ENCODE assay signal across 19 mouse cellular contexts in the genomic region with DNA sequence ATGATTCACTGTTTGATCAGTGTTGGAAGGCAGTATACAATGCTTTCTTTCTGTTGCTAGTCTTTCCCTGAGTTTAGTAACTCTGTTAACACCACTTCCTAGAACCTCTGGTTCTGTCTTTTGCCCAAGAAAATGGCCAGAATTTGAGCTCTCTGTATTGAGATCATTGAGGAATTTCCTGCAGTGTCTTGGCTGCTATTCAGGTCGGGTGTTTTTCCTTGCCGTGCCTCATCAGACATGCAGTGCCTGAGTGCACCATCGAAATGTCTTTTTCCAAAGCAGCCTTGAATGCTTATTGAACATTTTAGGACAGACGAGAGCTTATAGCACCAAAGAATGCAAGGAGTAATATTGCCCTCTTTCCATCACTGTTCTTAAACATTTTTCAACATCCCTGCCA.
DNase-seq lines count a peak whose midpoint lies in the region; ATAC-seq and TF ChIP-seq lines count a peak whose summit lies in the region.
"Had no signal": no experiment of that assay in that cellular context is flagged by ENCODE, and none has a peak within 500 bp of the region (broad histone marks: within the 10 kb centered on the region; RNA-seq: fewer than 3 reads in every experiment).

No protein-coding gene starts in this region.

- DNase-seq in hindbrain, embryonic 14.5 days (ENCODE audit: low spot score): no peak
- peak; percentile 14 for DNase-seq in midbrain, postnatal 0 days (ENCODE audit: low spot score)
- DNase-seq in cerebellum, adult 8-10 months: peak; percentile 22
- peak; percentile 33 for DNase-seq in hindbrain, postnatal 0 days (ENCODE audit: low spot score)
- DNase-seq in urinary bladder, postnatal 36 days (ENCODE audit: low spot score in 2 of 2): no peak
- DNase-seq: adrenal gland, adult 8-10 months; embryo, embryonic 11 days; gastrocnemius, postnatal 25 days; liver; lung, adult 2 months; thymus, adult 18-20 months had no signal

- H3K27ac ChIP-seq in hindbrain, embryonic 14.5 days: peak overlapping the region; percentile 55
- no peak overlapping the region for H3K27ac ChIP-seq in hindbrain, embryonic 12.5 days
- H3K27ac ChIP-seq in midbrain, postnatal 0 days (ENCODE audit: low read depth, low read length): no peak overlapping the region
- H3K27ac ChIP-seq in midbrain, embryonic 16.5 days (ENCODE audit: low read length): no peak overlapping the region
- H3K27ac ChIP-seq in hindbrain, postnatal 0 days: no peak overlapping the region
- H3K27ac ChIP-seq: heart, embryonic 10.5 days; hindbrain, embryonic 15.5 days; neural tube, embryonic 13.5 days had no signal

- H3K36me3 ChIP-seq in hindbrain, embryonic 14.5 days (replicated peaks; ENCODE audit: control insufficient read depth, insufficient read depth): 0 out of 2 replicates have a peak, but pooled peaks cover 5% of the 10 kb centered on the region
- H3K36me3 ChIP-seq in hindbrain, embryonic 12.5 days: 0 out of 2 replicates have a peak, but pooled peaks cover 2% of the 10 kb centered on the region
- no peaks in the 10 kb centered on the region for H3K36me3 ChIP-seq in midbrain, postnatal 0 days (ENCODE audit: insufficient read depth, low read length)
- H3K36me3 ChIP-seq in midbrain, embryonic 16.5 days (ENCODE audit: control insufficient read depth, insufficient read depth, low read length): no peaks in the 10 kb centered on the region
- H3K36me3 ChIP-seq in hindbrain, postnatal 0 days (ENCODE audit: insufficient read depth, low read length): no peaks in the 10 kb centered on the region

- no peak overlapping the region for H3K4me3 ChIP-seq in hindbrain, embryonic 14.5 days (replicated peaks; ENCODE audit: low read length)
- no peak overlapping the region for H3K4me3 ChIP-seq in hindbrain, embryonic 12.5 days
- no peak overlapping the region for H3K4me3 ChIP-seq in midbrain, postnatal 0 days (ENCODE audit: low read depth, low read length)
- H3K4me3 ChIP-seq in midbrain, embryonic 16.5 days (ENCODE audit: low read depth, low read length): no peak overlapping the region
- H3K4me3 ChIP-seq in hindbrain, postnatal 0 days (ENCODE audit: low read length): no peak overlapping the region
- H3K4me3 ChIP-seq: erythroblast, embryonic 14.5 days; heart, embryonic 10.5 days; hindbrain, embryonic 15.5 days; neural tube, embryonic 13.5 days had no signal

- no peak for ATAC-seq in hindbrain, embryonic 14.5 days (ENCODE audit: low FRiP score)
- ATAC-seq in hindbrain, embryonic 12.5 days (ENCODE audit: low FRiP score): no peak
- ATAC-seq in midbrain, postnatal 0 days (ENCODE audit: low FRiP score): no peak
- ATAC-seq in midbrain, embryonic 16.5 days: no peak
- ATAC-seq in hindbrain, postnatal 0 days: 0 out of 2 replicates have a peak, but pooled peaks have one; percentile 43
- ATAC-seq in CD4-positive, CD25-positive, alpha-beta regulatory T cell, adult 4 months: no peak
- ATAC-seq: forebrain, embryonic 16.5 days had no signal

- H3K4me2 ChIP-seq in hindbrain, embryonic 14.5 days (replicated peaks): no peak overlapping the region
- no peak overlapping the region for H3K4me2 ChIP-seq in hindbrain, embryonic 12.5 days (replicated peaks)
- H3K4me2 ChIP-seq in midbrain, postnatal 0 days (ENCODE audit: low read depth, low read length, poor library complexity, severe bottlenecking): no peak overlapping the region
- no peak overlapping the region for H3K4me2 ChIP-seq in midbrain, embryonic 16.5 days (ENCODE audit: low read length)
- H3K4me2 ChIP-seq in hindbrain, postnatal 0 days (ENCODE audit: low read depth, low read length): no peak overlapping the region
- H3K4me2 ChIP-seq: hindbrain, embryonic 15.5 days; neural tube, embryonic 13.5 days had no signal

- H3K9me3 ChIP-seq in hindbrain, embryonic 14.5 days (ENCODE audit: control insufficient read depth, low read length): no peaks in the 10 kb centered on the region
- H3K9me3 ChIP-seq in hindbrain, embryonic 12.5 days (replicated peaks): no peaks in the 10 kb centered on the region
- no peaks in the 10 kb centered on the region for H3K9me3 ChIP-seq in midbrain, postnatal 0 days (ENCODE audit: low read length)
- no peaks in the 10 kb centered on the region for H3K9me3 ChIP-seq in midbrain, embryonic 16.5 days (replicated peaks; ENCODE audit: control insufficient read depth, low read length, poor library complexity, severe bottlenecking)
- H3K9me3 ChIP-seq in hindbrain, postnatal 0 days (ENCODE audit: low read length): no peaks in the 10 kb centered on the region; the same call in 1 of the 2 replicates
- H3K9me3 ChIP-seq: heart, embryonic 10.5 days; hindbrain, embryonic 15.5 days; neural tube, embryonic 13.5 days had no signal

- H3K9ac ChIP-seq in hindbrain, embryonic 14.5 days: no peak overlapping the region
- H3K9ac ChIP-seq in hindbrain, embryonic 12.5 days: no peak overlapping the region
- H3K9ac ChIP-seq in midbrain, postnatal 0 days (replicated peaks; ENCODE audit: low read length, poor library complexity, severe bottlenecking): no peak overlapping the region
- no peak overlapping the region for H3K9ac ChIP-seq in midbrain, embryonic 16.5 days (ENCODE audit: low read depth, low read length)
- H3K9ac ChIP-seq in hindbrain, postnatal 0 days (replicated peaks; ENCODE audit: low read length): no peak overlapping the region
- H3K9ac ChIP-seq: hindbrain, embryonic 15.5 days; neural tube, embryonic 13.5 days had no signal

- no peaks in the 10 kb centered on the region for H3K27me3 ChIP-seq in hindbrain, embryonic 14.5 days (ENCODE audit: control insufficient read depth, insufficient read depth, low read length)
- no peaks in the 10 kb centered on the region for H3K27me3 ChIP-seq in hindbrain, embryonic 12.5 days
- H3K27me3 ChIP-seq in midbrain, postnatal 0 days (ENCODE audit: insufficient read depth, low read length): no peaks in the 10 kb centered on the region
- no peaks in the 10 kb centered on the region for H3K27me3 ChIP-seq in midbrain, embryonic 16.5 days (ENCODE audit: control insufficient read depth, insufficient read depth, low read depth, low read length)
- H3K27me3 ChIP-seq in hindbrain, postnatal 0 days (ENCODE audit: insufficient read depth, low read length): no peaks in the 10 kb centered on the region
- H3K27me3 ChIP-seq: hindbrain, embryonic 15.5 days; neural tube, embryonic 13.5 days had no signal

- TF ChIP-seq CTCF in midbrain, postnatal 0 days (IDR thresholded peaks at IDR 0.05): no peak
- no peak for TF ChIP-seq CTCF in hindbrain, postnatal 0 days (IDR thresholded peaks at IDR 0.05; ENCODE audit: low read depth)

- WGBS in hindbrain, embryonic 14.5 days: 56% methylated on average over 4 of the region's 4 CpGs
- WGBS in hindbrain, embryonic 12.5 days: 64% methylated on average over 4 of the region's 4 CpGs
- 42% methylated on average over 4 of the region's 4 CpGs for WGBS in midbrain, postnatal 0 days
- WGBS in midbrain, embryonic 16.5 days: 60% methylated on average over 4 of the region's 4 CpGs
- WGBS in hindbrain, postnatal 0 days: 22% methylated on average over 4 of the region's 4 CpGs

- 0 out of 2 replicates have a peak, but pooled peaks cover 2% of the 10 kb centered on the region for H3K4me1 ChIP-seq in hindbrain, embryonic 14.5 days (replicated peaks; ENCODE audit: control insufficient read depth, insufficient read depth, low read length)
- H3K4me1 ChIP-seq in hindbrain, embryonic 12.5 days: no peaks in the 10 kb centered on the region
- H3K4me1 ChIP-seq in midbrain, postnatal 0 days (ENCODE audit: insufficient read depth, low read length): no peaks in the 10 kb centered on the region
- H3K4me1 ChIP-seq in midbrain, embryonic 16.5 days (ENCODE audit: control insufficient read depth, insufficient read depth, low read length): no peaks in the 10 kb centered on the region
- no peaks in the 10 kb centered on the region for H3K4me1 ChIP-seq in hindbrain, postnatal 0 days (ENCODE audit: insufficient read depth, low read length)
- H3K4me1 ChIP-seq: heart, embryonic 10.5 days; hindbrain, embryonic 15.5 days; neural tube, embryonic 13.5 days had no signal

Comparison
In these comparisons a context has a peak if more than half of its experiments do, and no peak if none do; other contexts are left out.
1. DNase-seq: peak in midbrain, postnatal 0 days (single experiment), cerebellum, adult 8-10 months (single experiment) and hindbrain, postnatal 0 days (single experiment); none in hindbrain, embryonic 14.5 days (single experiment) and urinary bladder, postnatal 36 days (0 of 2).